Mouse (Mus musculus): ENCODE data around the gene Usp39. TPM values are rescaled to one million over a fixed set of nuclear protein-coding genes. Genes with fewer than 3 reads are reported as not detected.

Gene Usp39
- polyA plus RNA-seq, 1 experiment from 2014 or later: 80.3 TPM

- Histone ChIP-seq H3K27me3 (ENCODE audit: insufficient read depth, poor library complexity, severe bottlenecking) (peaks cover 40% of the 10 kb centered on the region), H3K4me3 (no peak overlapping the region), H3K9me3 (no peaks in the 10 kb centered on the region), H3K27ac (no peak overlapping the region), H3K36me3 (no peaks in the 10 kb centered on the region), H3K4me1 (replicated peaks) (peaks cover 11% of the 10 kb centered on the region)
- DNase-seq (ENCODE audit: low spot score): no peak
- 84% methylated on average over 6 of the region's 6 CpGs for WGBS
These were observed 37.5 kb upstream of the Usp39 start for GRCm38 (mm10) chr6:72382494-72382893.

GRCm38 (mm10) chr6:72380131-72380770, 35.3 kb upstream of the Usp39 start, which contains the start of gene Vamp5:
TSS of gene Vamp5 (minus strand) at chr6:72380468.
- H3K9me3 ChIP-seq: no peaks in the 10 kb centered on the region
- peaks cover 40% of the 10 kb centered on the region for H3K27me3 ChIP-seq (ENCODE audit: insufficient read depth, poor library complexity, severe bottlenecking)
- H3K4me3 ChIP-seq: peak within 1 kb of the TSS; percentile 55
- peaks cover 10% of the 10 kb centered on the region for H3K4me1 ChIP-seq (replicated peaks)
- peak within 1 kb of the TSS; percentile 71 for H3K27ac ChIP-seq
- WGBS: 2% methylated on average over 49 of the region's 49 CpGs
- DNase-seq (ENCODE audit: low spot score): peak; percentile 39
- no peaks in the 10 kb centered on the region for H3K36me3 ChIP-seq

GRCm38 (mm10) chr6:72379377-72380130, 34.6 kb upstream of the Usp39 start:
- no peak for DNase-seq (ENCODE audit: low spot score)
- Histone ChIP-seq H3K27me3 (ENCODE audit: insufficient read depth, poor library complexity, severe bottlenecking) (peaks cover 40% of the 10 kb centered on the region), H3K4me3 (peak overlapping the region; percentile 55), H3K36me3 (no peaks in the 10 kb centered on the region), H3K4me1 (replicated peaks) (peaks cover 10% of the 10 kb centered on the region), H3K9me3 (no peaks in the 10 kb centered on the region), H3K27ac (peak overlapping the region; percentile 71)
- 37% methylated on average over 7 of the region's 7 CpGs for WGBS

- 85% methylated on average over 8 of the region's 8 CpGs for WGBS
- DNase-seq (ENCODE audit: low spot score): no peak
- Histone ChIP-seq H3K9me3 (no peaks in the 10 kb centered on the region), H3K36me3 (no peaks in the 10 kb centered on the region), H3K27me3 (ENCODE audit: insufficient read depth, poor library complexity, severe bottlenecking) (peaks cover 40% of the 10 kb centered on the region), H3K4me1 (replicated peaks) (peaks cover 10% of the 10 kb centered on the region), H3K27ac (no peak overlapping the region), H3K4me3 (no peak overlapping the region)
These were observed 33.7 kb upstream of the Usp39 start for GRCm38 (mm10) chr6:72378510-72379234.

- Histone ChIP-seq H3K9me3 (no peaks in the 10 kb centered on the region), H3K27ac (no peak overlapping the region), H3K4me3 (no peak overlapping the region), H3K4me1 (replicated peaks) (peaks cover 15% of the 10 kb centered on the region), H3K27me3 (ENCODE audit: insufficient read depth, poor library complexity, severe bottlenecking) (peaks cover 22% of the 10 kb centered on the region), H3K36me3 (no peaks in the 10 kb centered on the region)
- DNase-seq (ENCODE audit: low spot score): no peak
- 84% methylated on average over 15 of the region's 15 CpGs for WGBS
These were observed 30.0 kb upstream of the Usp39 start for GRCm38 (mm10) chr6:72374820-72375563.

GRCm38 (mm10) chr6:72374206-72374605, 29.2 kb upstream of the Usp39 start:
- 80% methylated on average over 7 of the region's 7 CpGs for WGBS
- DNase-seq (ENCODE audit: low spot score): no peak
- H3K9me3 ChIP-seq: no peaks in the 10 kb centered on the region
- H3K27ac ChIP-seq: no peak overlapping the region
- no peaks in the 10 kb centered on the region for H3K36me3 ChIP-seq
- peaks cover 11% of the 10 kb centered on the region for H3K4me1 ChIP-seq (replicated peaks)
- peaks cover 14% of the 10 kb centered on the region for H3K27me3 ChIP-seq (ENCODE audit: insufficient read depth, poor library complexity, severe bottlenecking)
- H3K4me3 ChIP-seq: no peak overlapping the region

- Histone ChIP-seq H3K9me3 (no peaks in the 10 kb centered on the region), H3K27me3 (ENCODE audit: insufficient read depth, poor library complexity, severe bottlenecking) (peaks cover 4% of the 10 kb centered on the region), H3K4me3 (no peak overlapping the region), H3K4me1 (replicated peaks) (peaks cover 11% of the 10 kb centered on the region), H3K36me3 (no peaks in the 10 kb centered on the region), H3K27ac (no peak overlapping the region)
- DNase-seq (ENCODE audit: low spot score): no peak
- WGBS: 88% methylated on average over 4 of the region's 4 CpGs
These were observed 28.2 kb upstream of the Usp39 start for GRCm38 (mm10) chr6:72373184-72373583.

GRCm38 (mm10) chr6:72371571-72371970, 26.6 kb upstream of the Usp39 start:
- no peak overlapping the region for H3K4me3 ChIP-seq
- H3K36me3 ChIP-seq: no peaks in the 10 kb centered on the region
- peak overlapping the region; percentile 43 for H3K27ac ChIP-seq
- peaks cover 11% of the 10 kb centered on the region for H3K4me1 ChIP-seq (replicated peaks)
- DNase-seq (ENCODE audit: low spot score): no peak
- H3K9me3 ChIP-seq: no peaks in the 10 kb centered on the region
- H3K27me3 ChIP-seq (ENCODE audit: insufficient read depth, poor library complexity, severe bottlenecking): no peaks in the 10 kb centered on the region
- 24% methylated on average over 1 of the region's 1 CpGs for WGBS

GRCm38 (mm10) chr6:72371147-72371546, 26.2 kb upstream of the Usp39 start:
- H3K36me3 ChIP-seq: no peaks in the 10 kb centered on the region
- WGBS: 49% methylated on average over 5 of the region's 5 CpGs

GRCm38 (mm10) chr6:72370091-72370490, 25.1 kb upstream of the Usp39 start:
- H3K9me3 ChIP-seq: no peaks in the 10 kb centered on the region
- no peak overlapping the region for H3K4me3 ChIP-seq
- no peak overlapping the region for H3K27ac ChIP-seq
- peaks cover 11% of the 10 kb centered on the region for H3K4me1 ChIP-seq (replicated peaks)
- WGBS: 80% methylated on average over 12 of the region's 12 CpGs
- no peaks in the 10 kb centered on the region for H3K27me3 ChIP-seq (ENCODE audit: insufficient read depth, poor library complexity, severe bottlenecking)
- DNase-seq (ENCODE audit: low spot score): no peak
- no peaks in the 10 kb centered on the region for H3K36me3 ChIP-seq

More at GRCm38 (mm10) chr6:72371147-72371546, 26.2 kb upstream of the Usp39 start:
- H3K4me3 ChIP-seq: no peak overlapping the region
- peak overlapping the region; percentile 43 for H3K27ac ChIP-seq
- no peaks in the 10 kb centered on the region for H3K9me3 ChIP-seq
- H3K4me1 ChIP-seq (replicated peaks): peaks cover 11% of the 10 kb centered on the region
- DNase-seq (ENCODE audit: low spot score): no peak
- H3K27me3 ChIP-seq (ENCODE audit: insufficient read depth, poor library complexity, severe bottlenecking): no peaks in the 10 kb centered on the region

- Histone ChIP-seq H3K9me3 (no peaks in the 10 kb centered on the region), H3K27me3 (ENCODE audit: insufficient read depth, poor library complexity, severe bottlenecking) (no peaks in the 10 kb centered on the region), H3K4me1 (replicated peaks) (peaks cover 11% of the 10 kb centered on the region), H3K4me3 (no peak overlapping the region), H3K27ac (no peak overlapping the region), H3K36me3 (no peaks in the 10 kb centered on the region)
- DNase-seq (ENCODE audit: low spot score): no peak
- WGBS: 81% methylated on average over 4 of the region's 4 CpGs
These were observed 24.6 kb upstream of the Usp39 start for GRCm38 (mm10) chr6:72369557-72369956.

GRCm38 (mm10) chr6:72367460-72367974, 22.5 kb upstream of the Usp39 start:
- 72% methylated on average over 4 of the region's 4 CpGs for WGBS

More at GRCm38 (mm10) chr6:72367460-72367974, 22.5 kb upstream of the Usp39 start:
- no peak overlapping the region for H3K4me3 ChIP-seq
- no peaks in the 10 kb centered on the region for H3K36me3 ChIP-seq
- no peaks in the 10 kb centered on the region for H3K27me3 ChIP-seq (ENCODE audit: insufficient read depth, poor library complexity, severe bottlenecking)
- H3K27ac ChIP-seq: no peak overlapping the region
- no peaks in the 10 kb centered on the region for H3K9me3 ChIP-seq
- DNase-seq (ENCODE audit: low spot score): no peak
- H3K4me1 ChIP-seq (replicated peaks): peaks cover 17% of the 10 kb centered on the region

All from hindbrain, embryonic 10.5 days (tissue).